Mouse (Mus musculus) midbrain, postnatal 0 days (tissue): Measurements from ENCODE around the gene Hbb-bh1. TPM values are rescaled to one million over a fixed set of nuclear protein-coding genes. Genes with fewer than 3 reads are reported as not detected.

Source experiments
- ATAC-seq: fragments of 200-750 bp; cut with Nextera tagmentation; 2 replicates; pipeline ENCODE4 v1.8.0; 2017; ENCODE audit warnings: moderate number of reproducible peaks, mild to moderate bottlenecking, moderate TSS enrichment, moderate library complexity; ENCODE audit not compliant: low FRiP score
- DNase-seq: peaks from one replicate; pipeline ENCODE4 v3.0.0-alpha.2; 2015; ENCODE audit warnings: low spot score
- H3K27ac ChIP-seq: fragments of 300-500 bp; sonication (generic); 2 replicates; pipeline ENCODE4 v1.5.1; 2014; ENCODE audit warnings: low read depth, mild to moderate bottlenecking, low read length, mixed read lengths
- H3K27me3 ChIP-seq: fragments of 300-500 bp; sonication (generic); 2 replicates; pipeline ENCODE4 v1.6.1; 2014; ENCODE audit warnings: low read length, control low read depth, mixed read lengths; ENCODE audit not compliant: insufficient read depth
- H3K36me3 ChIP-seq: fragments of 300-500 bp; sonication (generic); 2 replicates; pipeline ENCODE4 v1.6.1; 2014; ENCODE audit warnings: low read length, control low read depth, mixed read lengths; ENCODE audit not compliant: insufficient read depth
- H3K4me1 ChIP-seq: fragments of 300-500 bp; sonication (generic); 2 replicates; pipeline ENCODE4 v1.6.1; 2014; ENCODE audit warnings: mild to moderate bottlenecking, control low read depth, antibody characterized with exemption, low read length, mixed read lengths; ENCODE audit not compliant: insufficient read depth
- H3K4me2 ChIP-seq: fragments of 300-500 bp; sonication (generic); 2 replicates; pipeline ENCODE4 v1.6.1; 2014; ENCODE audit warnings: low read depth, mild to moderate bottlenecking, low read length, mixed read lengths; ENCODE audit not compliant: poor library complexity, severe bottlenecking
- H3K4me3 ChIP-seq: fragments of 300-500 bp; sonication (generic); 2 replicates; pipeline ENCODE4 v1.5.1; 2014; ENCODE audit warnings: low read depth, mild to moderate bottlenecking, low read length, moderate library complexity
- H3K9ac ChIP-seq: fragments of 300-500 bp; sonication (generic); replicated peaks from 2 replicates; pipeline ENCODE4 v1.6.1; 2014; ENCODE audit warnings: mild to moderate bottlenecking, low read length, moderate library complexity, mixed read lengths; ENCODE audit not compliant: poor library complexity, severe bottlenecking
- H3K9me3 ChIP-seq: fragments of 300-500 bp; sonication (generic); 2 replicates; pipeline ENCODE4 v1.6.1; 2016; ENCODE audit warnings: low read length, control low read depth
- CTCF ChIP-seq: IDR thresholded peaks from 2 replicates; pipeline ENCODE4 v1.5.1; 2016; ENCODE audit warnings: antibody characterized with exemption, mild to moderate bottlenecking
- WGBS: fragments of 180-500 bp; shearing (Covaris S2); extraction: QIAGEN DNeasy Blood & Tissue Kit; methylation state at CpG from one replicate; pipeline ENCODE4 v1.1.7; 2014; 5-methylcytosine and 5-hydroxymethylcytosine counted together
- polyA plus RNA-seq: library from polyadenylated mRNA; unstranded; fragments of >200 nt; fragmentation: Nextera tagmentation; extraction: Ambion mirVana; gene quantifications from 2 replicates; pipeline ENCODE4 v1.2.1, GENCODE M21; 2015
- total RNA-seq: library from RNA; depleted of rRNA; stranded (reverse); fragments of >200 nt; gene quantifications from 2 replicates; pipeline ENCODE4 v1.2.3, GENCODE M21; 2014; rRNA removed

Hbb-bh1 gene
- total and polyA plus RNA-seq, 2 experiments from 2014 or later: not detected

DNA sequence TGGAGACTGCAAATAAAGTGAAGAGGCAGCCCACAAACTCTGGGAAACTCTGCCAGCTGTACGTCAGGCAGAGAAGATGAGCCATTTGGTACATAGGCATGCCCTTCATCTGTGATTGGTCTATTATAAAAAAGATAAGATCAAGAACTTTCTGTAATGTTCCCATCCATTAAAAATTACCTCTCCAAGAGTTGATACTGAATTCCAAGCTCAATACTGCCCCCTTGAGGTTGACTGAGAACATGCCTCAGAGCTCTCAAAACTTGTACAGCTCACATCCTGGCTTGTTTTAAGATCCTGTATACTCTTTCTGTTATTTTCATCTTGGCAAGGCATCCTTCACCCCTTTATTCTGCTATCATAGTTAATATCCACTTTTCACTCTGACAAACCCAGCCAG lies 36.1 kb downstream of the Hbb-bh1 start:
- no peaks in the 10 kb centered on the region for H3K36me3 ChIP-seq
- H3K9ac ChIP-seq: no peak overlapping the region
- TF ChIP-seq CTCF: peak; percentile 70
- no peak for ATAC-seq
- peak; percentile 64 for DNase-seq
- no peak overlapping the region for H3K27ac ChIP-seq
- H3K4me2 ChIP-seq: no peak overlapping the region
- no peaks in the 10 kb centered on the region for H3K4me1 ChIP-seq
- no peaks in the 10 kb centered on the region for H3K27me3 ChIP-seq
- no peak overlapping the region for H3K4me3 ChIP-seq
- H3K9me3 ChIP-seq: no peaks in the 10 kb centered on the region
- WGBS: 63% methylated on average over 1 of the region's 1 CpGs

DNA sequence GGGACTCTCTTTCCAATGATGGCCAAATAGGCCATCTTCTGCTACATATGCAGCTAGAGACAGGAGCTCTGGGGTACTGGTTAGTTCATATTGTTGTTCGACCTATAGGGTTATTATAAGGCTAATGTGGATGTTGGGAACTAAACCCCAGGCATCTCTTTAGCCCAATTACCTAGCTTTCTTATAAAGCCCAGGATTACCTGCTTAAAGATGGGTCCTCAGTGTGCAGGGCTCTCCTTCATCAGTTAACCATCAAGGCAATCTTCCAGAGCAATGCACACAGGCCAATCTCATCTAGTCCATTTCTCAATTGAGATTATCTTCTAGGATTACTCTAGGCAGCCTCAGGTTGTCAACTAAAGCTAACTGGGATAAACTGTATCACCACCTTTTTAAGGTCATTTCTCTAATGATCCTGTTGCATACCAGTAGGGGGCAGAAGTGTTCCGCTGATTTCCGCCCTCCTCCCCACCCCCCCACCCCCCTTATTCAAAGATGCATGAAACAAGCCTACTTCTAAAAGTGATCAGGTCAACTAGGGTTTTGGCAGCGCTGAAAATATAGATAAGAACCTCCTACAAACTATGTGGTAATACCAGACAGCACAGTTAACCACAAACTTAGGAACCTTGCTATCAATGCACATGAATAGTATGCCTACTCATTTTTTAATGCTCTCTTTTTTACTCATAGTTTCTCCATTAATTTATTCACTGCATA lies 50.1 kb downstream of the Hbb-bh1 start:
- 20% methylated on average over 4 of the region's 4 CpGs for WGBS
- Histone ChIP-seq H3K27ac (no peak overlapping the region), H3K4me1 (no peaks in the 10 kb centered on the region), H3K9me3 (no peaks in the 10 kb centered on the region), H3K9ac (no peak overlapping the region), H3K36me3 (no peaks in the 10 kb centered on the region), H3K4me3 (no peak overlapping the region), H3K27me3 (no peaks in the 10 kb centered on the region), H3K4me2 (no peak overlapping the region)
- no peak for TF ChIP-seq CTCF
- ATAC-seq (no peak), DNase-seq (no peak)

DNA sequence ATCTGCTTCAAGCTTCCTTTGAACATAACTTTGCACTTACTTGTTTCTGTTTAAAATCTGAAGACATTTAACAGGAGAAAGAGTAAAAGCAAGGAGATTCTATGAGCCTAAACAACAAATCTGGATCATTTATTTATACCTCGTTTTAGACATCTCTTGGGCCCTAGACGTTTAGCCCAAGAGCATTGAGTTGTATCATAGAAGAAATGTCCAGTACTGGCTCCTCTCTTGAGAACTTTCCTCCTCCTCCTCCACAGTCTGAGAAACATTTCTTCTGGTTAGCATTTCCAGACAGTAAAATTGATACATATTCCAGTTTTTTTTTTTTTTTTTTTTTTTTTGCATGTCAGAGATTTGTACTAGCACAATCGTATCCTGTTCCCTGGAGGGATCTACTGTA lies 51.2 kb downstream of the Hbb-bh1 start, which contains the start of gene Olfr67:
Gene Olfr67, minus strand, starts transcription at position 101 of the 400 bp plus-strand sequence.
- H3K4me3 ChIP-seq: no peak within 1 kb of the TSS
- no peak for TF ChIP-seq CTCF
- no peak within 1 kb of the TSS for H3K27ac ChIP-seq
- 83% methylated on average over 3 of the region's 3 CpGs for whole genome bisulfite sequencing
- ATAC-seq (no peak), DNase-seq (no peak)
- H3K9ac ChIP-seq: no peak within 1 kb of the TSS
- no peaks in the 10 kb centered on the region for H3K36me3 ChIP-seq
- H3K27me3 ChIP-seq: no peaks in the 10 kb centered on the region
- no peak within 1 kb of the TSS for H3K4me2 ChIP-seq
- no peaks in the 10 kb centered on the region for H3K9me3 ChIP-seq
- no peaks in the 10 kb centered on the region for H3K4me1 ChIP-seq

Other genes starting within 250 kb of the Hbb-bh1 start
Only the 30 nearest of the 32 such genes appear.
- gene Olfr620, start 230.6 kb downstream of the Hbb-bh1 start, total RNA-seq: not detected in 2 replicates
- not detected in 2 replicates for gene Olfr620, start 230.6 kb downstream of the Hbb-bh1 start, polyA plus RNA-seq
- not detected in 2 replicates for gene Olfr622, start 200.5 kb downstream of the Hbb-bh1 start, total RNA-seq
- not detected in 2 replicates for gene Olfr622, start 200.5 kb downstream of the Hbb-bh1 start, polyA plus RNA-seq
- gene Olfr623, start 179.5 kb downstream of the Hbb-bh1 start, total RNA-seq: not detected in 2 replicates
- gene Olfr623, start 179.5 kb downstream of the Hbb-bh1 start, polyA plus RNA-seq: not detected in 2 replicates
- not detected in 2 replicates for gene Olfr624, start 172.0 kb downstream of the Hbb-bh1 start, total RNA-seq
- gene Olfr624, start 172.0 kb downstream of the Hbb-bh1 start, polyA plus RNA-seq: not detected in 2 replicates
- gene Olfr625-ps1, start 160.4 kb downstream of the Hbb-bh1 start, total RNA-seq: not detected in 2 replicates
- not detected in 2 replicates for gene Olfr625-ps1, start 160.4 kb downstream of the Hbb-bh1 start, polyA plus RNA-seq
- gene Olfr243, start 128.5 kb downstream of the Hbb-bh1 start, total RNA-seq: not detected in 2 replicates
- not detected in 2 replicates for gene Olfr243, start 128.5 kb downstream of the Hbb-bh1 start, polyA plus RNA-seq
- gene Olfr628, start 112.8 kb downstream of the Hbb-bh1 start, total RNA-seq: not detected in 2 replicates
- not detected in 2 replicates for gene Olfr628, start 112.8 kb downstream of the Hbb-bh1 start, polyA plus RNA-seq
- not detected in 2 replicates for gene Olfr629, start 98.2 kb downstream of the Hbb-bh1 start, total RNA-seq
- not detected in 2 replicates for gene Olfr629, start 98.2 kb downstream of the Hbb-bh1 start, polyA plus RNA-seq
- not detected in 2 replicates for gene Olfr630, start 85.8 kb downstream of the Hbb-bh1 start, total RNA-seq
- not detected in 2 replicates for gene Olfr630, start 85.8 kb downstream of the Hbb-bh1 start, polyA plus RNA-seq
- gene Olfr69, start 71.6 kb downstream of the Hbb-bh1 start, total RNA-seq: not detected in 2 replicates
- not detected in 2 replicates for gene Olfr69, start 71.6 kb downstream of the Hbb-bh1 start, polyA plus RNA-seq
- gene Olfr68, start 63.5 kb downstream of the Hbb-bh1 start, total RNA-seq: not detected in 2 replicates
- not detected in 2 replicates for gene Olfr68, start 63.5 kb downstream of the Hbb-bh1 start, polyA plus RNA-seq
- not detected in 2 replicates for gene Olfr67, start 51.3 kb downstream of the Hbb-bh1 start, total RNA-seq
- not detected in 2 replicates for gene Olfr67, start 51.3 kb downstream of the Hbb-bh1 start, polyA plus RNA-seq
- gene Hbb-bt, start 29.2 kb downstream of the Hbb-bh1 start, total RNA-seq: 140 and 223 TPM in 2 replicates
- gene Hbb-bt, start 29.2 kb downstream of the Hbb-bh1 start, polyA plus RNA-seq: 153 and 165 TPM in 2 replicates
- 1,016 and 1,022 TPM in 2 replicates for gene Hbb-bs, start 15.1 kb downstream of the Hbb-bh1 start, total RNA-seq
- gene Hbb-bs, start 15.1 kb downstream of the Hbb-bh1 start, polyA plus RNA-seq: 709 and 771 TPM in 2 replicates
- gene Hbb-bh2, start 2.6 kb downstream of the Hbb-bh1 start, total RNA-seq: not detected in 2 replicates
- gene Hbb-bh2, start 2.6 kb downstream of the Hbb-bh1 start, polyA plus RNA-seq: not detected in 2 replicates
- 1.0 TPM in 1 of 2 replicates, not detected in the other for gene Hbb-y, start 10.1 kb upstream of the Hbb-bh1 start, total RNA-seq
- 1.1 TPM in 1 of 2 replicates, not detected in the other for gene Hbb-y, start 10.1 kb upstream of the Hbb-bh1 start, polyA plus RNA-seq
- gene Olfr66, start 43.1 kb upstream of the Hbb-bh1 start, total RNA-seq: not detected in 2 replicates
- not detected in 2 replicates for gene Olfr66, start 43.1 kb upstream of the Hbb-bh1 start, polyA plus RNA-seq
- 0.05 TPM in 1 of 2 replicates, not detected in the other for gene Olfr64, start 51.3 kb upstream of the Hbb-bh1 start, total RNA-seq
- gene Olfr64, start 51.3 kb upstream of the Hbb-bh1 start, polyA plus RNA-seq: not detected in 2 replicates
- gene Olfr65, start 60.3 kb upstream of the Hbb-bh1 start, total RNA-seq: not detected in 2 replicates
- not detected in 2 replicates for gene Olfr65, start 60.3 kb upstream of the Hbb-bh1 start, polyA plus RNA-seq
- not detected in 2 replicates for gene Olfr631, start 85.7 kb upstream of the Hbb-bh1 start, total RNA-seq
- not detected in 2 replicates for gene Olfr631, start 85.7 kb upstream of the Hbb-bh1 start, polyA plus RNA-seq
- not detected in 2 replicates for gene Olfr632, start 91.2 kb upstream of the Hbb-bh1 start, total RNA-seq
- gene Olfr632, start 91.2 kb upstream of the Hbb-bh1 start, polyA plus RNA-seq: not detected in 2 replicates
- gene Olfr633, start 101.3 kb upstream of the Hbb-bh1 start, total RNA-seq: not detected in 2 replicates
- gene Olfr633, start 101.3 kb upstream of the Hbb-bh1 start, polyA plus RNA-seq: not detected in 2 replicates
- gene Olfr635, start 128.0 kb upstream of the Hbb-bh1 start, total RNA-seq: not detected in 2 replicates
- 0.01 TPM in 1 of 2 replicates, not detected in the other for gene Olfr635, start 128.0 kb upstream of the Hbb-bh1 start, polyA plus RNA-seq
- not detected in 2 replicates for gene Olfr638, start 155.6 kb upstream of the Hbb-bh1 start, total RNA-seq
- not detected in 2 replicates for gene Olfr638, start 155.6 kb upstream of the Hbb-bh1 start, polyA plus RNA-seq
- gene Olfr639, start 174.1 kb upstream of the Hbb-bh1 start, total RNA-seq: 0.14 TPM in 1 of 2 replicates, not detected in the other
- gene Olfr639, start 174.1 kb upstream of the Hbb-bh1 start, polyA plus RNA-seq: not detected in 2 replicates
- gene Olfr640, start 182.4 kb upstream of the Hbb-bh1 start, total RNA-seq: 0.11 TPM in 1 of 2 replicates, not detected in the other
- 0.06 TPM in 1 of 2 replicates, not detected in the other for gene Olfr640, start 182.4 kb upstream of the Hbb-bh1 start, polyA plus RNA-seq
- gene Olfr641, start 192.3 kb upstream of the Hbb-bh1 start, total RNA-seq: not detected in 2 replicates
- gene Olfr641, start 192.3 kb upstream of the Hbb-bh1 start, polyA plus RNA-seq: not detected in 2 replicates
- gene Olfr642, start 209.5 kb upstream of the Hbb-bh1 start, total RNA-seq: not detected in 2 replicates
- gene Olfr642, start 209.5 kb upstream of the Hbb-bh1 start, polyA plus RNA-seq: not detected in 2 replicates
- not detected in 2 replicates for gene 4930516K23Rik, start 218.3 kb upstream of the Hbb-bh1 start, total RNA-seq
- not detected in 2 replicates for gene 4930516K23Rik, start 218.3 kb upstream of the Hbb-bh1 start, polyA plus RNA-seq
- gene Olfr644, start 228.7 kb upstream of the Hbb-bh1 start, total RNA-seq: not detected in 2 replicates
- gene Olfr644, start 228.7 kb upstream of the Hbb-bh1 start, polyA plus RNA-seq: not detected in 2 replicates